Mouse (Mus musculus) kidney, adult 2 months (tissue): ENCODE measurements around the gene Hmgn2.

ENCODE experiments used
- CTCF ChIP-seq: fragments of 200-500 bp; conservative IDR thresholded peaks from 2 replicates; pipeline ENCODE4 v1.5.1; 2011; ENCODE audit warnings: low read depth, mild to moderate bottlenecking, control low read depth, low read length, moderate library complexity, mixed read lengths; ENCODE audit not compliant: insufficient read depth, insufficient read length
- POLR2A ChIP-seq: fragments of 200-500 bp; IDR thresholded peaks from one replicate; pipeline ENCODE4 v1.6.1; 2011; ENCODE audit warnings: low read depth, low read length, control low read depth

DNA sequence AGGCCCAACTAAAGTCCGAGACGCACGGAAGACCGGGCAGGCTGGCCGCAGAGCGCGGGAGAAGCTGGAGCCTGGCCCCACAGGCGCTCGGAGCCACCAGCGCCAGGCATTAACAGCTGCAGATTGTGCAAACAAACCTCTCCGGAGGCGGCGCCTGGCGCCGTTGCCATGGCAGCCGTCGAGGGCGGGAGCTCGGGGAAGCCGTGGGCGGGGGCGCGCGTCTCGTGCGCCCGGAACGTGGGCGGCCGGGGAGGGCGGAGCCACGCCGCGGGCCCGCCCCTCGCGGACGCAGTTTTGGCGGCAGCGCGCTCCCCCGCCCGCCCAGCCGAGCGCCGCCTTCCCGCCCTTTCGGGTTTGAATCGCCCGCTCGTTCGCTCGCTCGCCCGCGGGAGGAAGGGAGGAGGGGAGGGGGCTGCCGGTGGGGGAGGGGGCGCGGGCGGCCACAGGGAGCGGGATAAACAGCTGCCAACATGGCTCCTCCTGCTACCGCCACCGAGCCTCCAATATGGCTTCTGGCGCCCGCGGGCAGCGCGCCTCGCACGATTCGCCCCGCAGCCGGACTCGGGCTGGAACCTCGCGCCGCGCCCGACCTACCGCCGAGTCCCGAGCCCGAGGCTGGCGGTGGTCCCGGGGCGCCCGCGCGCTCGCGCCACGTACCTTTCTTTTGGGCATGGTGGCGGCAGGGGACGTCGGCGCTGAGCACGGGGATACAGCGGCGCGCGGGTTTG, 1.1 kb downstream of the Hmgn2 start:
- TF ChIP-seq CTCF: peak; percentile 16; the same call in 1 of the 2 replicates
- TF ChIP-seq POLR2A: peak; percentile 40
